Mouse (Mus musculus): ENCODE measurements around the gene Samd8. TPM values are rescaled to one million over a fixed set of nuclear protein-coding genes. Genes with fewer than 3 reads are reported as not detected.

The Samd8 gene
- polyA plus RNA-seq, 1 experiment from 2014 or later: 9.4 TPM

- H3K36me3 ChIP-seq: no peaks in the 10 kb centered on the region
- H3K4me1 ChIP-seq: 0 out of 2 replicates have a peak, but pooled peaks cover 9% of the 10 kb centered on the region
- no peaks in the 10 kb centered on the region for H3K27me3 ChIP-seq
- no peak overlapping the region for H3K4me3 ChIP-seq
- no peaks in the 10 kb centered on the region for H3K9me3 ChIP-seq
- ATAC-seq (ENCODE audit: borderline replicate concordance, extremely low read depth, low FRiP score, low TSS enrichment): no peak
- no peak overlapping the region for H3K4me2 ChIP-seq
- 37% methylated on average over 4 of the region's 4 CpGs for WGBS
- H3K9ac ChIP-seq: no peak overlapping the region
- H3K27ac ChIP-seq: no peak overlapping the region
Observed at GRCm38 (mm10) chr14:21817453-21817852, 67.1 kb downstream of the Samd8 start.

- no peak overlapping the region for H3K4me3 ChIP-seq
- ATAC-seq (ENCODE audit: borderline replicate concordance, extremely low read depth, low FRiP score, low TSS enrichment): no peak
- no peaks in the 10 kb centered on the region for H3K27me3 ChIP-seq
- no peaks in the 10 kb centered on the region for H3K36me3 ChIP-seq
- H3K9ac ChIP-seq: no peak overlapping the region
- H3K9me3 ChIP-seq: no peaks in the 10 kb centered on the region
- 87% methylated on average over 4 of the region's 4 CpGs for WGBS
- no peak overlapping the region for H3K27ac ChIP-seq
- H3K4me1 ChIP-seq: peaks cover 34% of the 10 kb centered on the region
- no peak overlapping the region for H3K4me2 ChIP-seq
Observed at GRCm38 (mm10) chr14:21820880-21821505, 70.7 kb downstream of the Samd8 start.

GRCm38 (mm10) chr14:21822307-21822706 lies 72.0 kb downstream of the Samd8 start:
- Histone ChIP-seq H3K27me3 (no peaks in the 10 kb centered on the region), H3K9ac (no peak overlapping the region), H3K27ac (peak overlapping the region; percentile 92), H3K4me1 (peaks cover 40% of the 10 kb centered on the region), H3K4me2 (no peak overlapping the region), H3K4me3 (no peak overlapping the region), H3K36me3 (no peaks in the 10 kb centered on the region), H3K9me3 (no peaks in the 10 kb centered on the region)
- ATAC-seq (ENCODE audit: borderline replicate concordance, extremely low read depth, low FRiP score, low TSS enrichment): no peak
- 59% methylated on average over 7 of the region's 7 CpGs for WGBS

- Histone ChIP-seq H3K4me1 (peaks cover 40% of the 10 kb centered on the region), H3K9me3 (no peaks in the 10 kb centered on the region), H3K4me3 (no peak overlapping the region), H3K36me3 (no peaks in the 10 kb centered on the region), H3K27me3 (no peaks in the 10 kb centered on the region), H3K9ac (no peak overlapping the region), H3K27ac (peak overlapping the region; percentile 92), H3K4me2 (peak overlapping the region; percentile 10)
- ATAC-seq (ENCODE audit: borderline replicate concordance, extremely low read depth, low FRiP score, low TSS enrichment): peak; percentile 71; the same call in 1 of the 2 replicates
- 16% methylated on average over 7 of the region's 7 CpGs for WGBS
Observed at GRCm38 (mm10) chr14:21822795-21823374, 72.6 kb downstream of the Samd8 start.

GRCm38 (mm10) chr14:21823897-21824296 lies 73.6 kb downstream of the Samd8 start:
- ATAC-seq (ENCODE audit: borderline replicate concordance, extremely low read depth, low FRiP score, low TSS enrichment): no peak
- 43% methylated on average over 7 of the region's 7 CpGs for whole genome bisulfite sequencing
- Histone ChIP-seq H3K27ac (peak overlapping the region; percentile 92), H3K4me1 (peaks cover 40% of the 10 kb centered on the region), H3K36me3 (no peaks in the 10 kb centered on the region), H3K9me3 (no peaks in the 10 kb centered on the region), H3K27me3 (no peaks in the 10 kb centered on the region), H3K4me2 (no peak overlapping the region), H3K9ac (no peak overlapping the region), H3K4me3 (no peak overlapping the region)

- no peak for ATAC-seq (ENCODE audit: borderline replicate concordance, extremely low read depth, low FRiP score, low TSS enrichment)
- H3K4me1 ChIP-seq: peaks cover 40% of the 10 kb centered on the region
- no peak within 1 kb of the TSS for H3K9ac ChIP-seq
- no peaks in the 10 kb centered on the region for H3K27me3 ChIP-seq
- peak within 1 kb of the TSS; percentile 92; the same call in 1 of the 2 replicates for H3K27ac ChIP-seq
- no peaks in the 10 kb centered on the region for H3K9me3 ChIP-seq
- no peak within 1 kb of the TSS for H3K4me3 ChIP-seq
- no peaks in the 10 kb centered on the region for H3K36me3 ChIP-seq
- 80% methylated on average over 2 of the region's 2 CpGs for WGBS
- no peak within 1 kb of the TSS for H3K4me2 ChIP-seq
Observed at GRCm38 (mm10) chr14:21824938-21825337, 74.6 kb downstream of the Samd8 start, which contains the start of gene Vdac2. Vdac2 (plus strand) TSS chr14:21825238.

- Histone ChIP-seq H3K27ac (no peak overlapping the region), H3K27me3 (no peaks in the 10 kb centered on the region)
Observed at GRCm38 (mm10) chr14:21825786-21826491, 75.6 kb downstream of the Samd8 start.

GRCm38 (mm10) chr14:21830876-21831767 lies 80.8 kb downstream of the Samd8 start:
- Histone ChIP-seq H3K4me1 (peaks cover 30% of the 10 kb centered on the region), H3K4me2 (peak overlapping the region; percentile 69), H3K27me3 (no peaks in the 10 kb centered on the region), H3K4me3 (peak overlapping the region; percentile 71), H3K27ac (peak overlapping the region; percentile 96), H3K9ac (peak overlapping the region; percentile 87), H3K36me3 (peaks cover 22% of the 10 kb centered on the region), H3K9me3 (no peaks in the 10 kb centered on the region)
- ATAC-seq (ENCODE audit: borderline replicate concordance, extremely low read depth, low FRiP score, low TSS enrichment): peak; percentile 98
- whole genome bisulfite sequencing: under 1% methylated on average over 71 of the region's 73 CpGs

More at GRCm38 (mm10) chr14:21825786-21826491, 75.6 kb downstream of the Samd8 start:
- H3K4me2 ChIP-seq: no peak overlapping the region
- peaks cover 44% of the 10 kb centered on the region for H3K4me1 ChIP-seq
- H3K4me3 ChIP-seq: no peak overlapping the region
- no peaks in the 10 kb centered on the region for H3K9me3 ChIP-seq
- 68% methylated on average over 9 of the region's 9 CpGs for WGBS
- ATAC-seq (ENCODE audit: borderline replicate concordance, extremely low read depth, low FRiP score, low TSS enrichment): no peak
- H3K9ac ChIP-seq: no peak overlapping the region
- no peaks in the 10 kb centered on the region for H3K36me3 ChIP-seq

GRCm38 (mm10) chr14:21831830-21832403 lies 81.6 kb downstream of the Samd8 start:
- no peaks in the 10 kb centered on the region for H3K27me3 ChIP-seq
- under 1% methylated on average over 28 of the region's 28 CpGs for WGBS
- ATAC-seq (ENCODE audit: borderline replicate concordance, extremely low read depth, low FRiP score, low TSS enrichment): no peak
- H3K4me1 ChIP-seq: peaks cover 24% of the 10 kb centered on the region
- H3K9ac ChIP-seq: peak overlapping the region; percentile 87
- peak overlapping the region; percentile 69 for H3K4me2 ChIP-seq
- peak overlapping the region; percentile 96 for H3K27ac ChIP-seq
- H3K4me3 ChIP-seq: peak overlapping the region; percentile 71
- peaks cover 26% of the 10 kb centered on the region for H3K36me3 ChIP-seq
- H3K9me3 ChIP-seq: no peaks in the 10 kb centered on the region

- ATAC-seq (ENCODE audit: borderline replicate concordance, extremely low read depth, low FRiP score, low TSS enrichment): no peak
- 47% methylated on average over 8 of the region's 8 CpGs for WGBS
- no peak overlapping the region for H3K4me3 ChIP-seq
- H3K4me1 ChIP-seq: peaks cover 7% of the 10 kb centered on the region
- no peak overlapping the region for H3K9ac ChIP-seq
- H3K4me2 ChIP-seq: no peak overlapping the region
- H3K27me3 ChIP-seq: no peaks in the 10 kb centered on the region
- no peaks in the 10 kb centered on the region for H3K9me3 ChIP-seq
- peaks cover 90% of the 10 kb centered on the region for H3K36me3 ChIP-seq
- no peak overlapping the region for H3K27ac ChIP-seq
Observed at GRCm38 (mm10) chr14:21838336-21839017, 88.1 kb downstream of the Samd8 start.

All from lung, embryonic 15.5 days (tissue).